Mouse (Mus musculus): ENCODE results near the gene Ndufa11. TPM values are rescaled to one million over a fixed set of nuclear protein-coding genes. Genes with fewer than 3 reads are reported as not detected.

Ndufa11 gene
- total RNA-seq, 2 experiments from 2014 or later = 796 to 811 TPM

DNA sequence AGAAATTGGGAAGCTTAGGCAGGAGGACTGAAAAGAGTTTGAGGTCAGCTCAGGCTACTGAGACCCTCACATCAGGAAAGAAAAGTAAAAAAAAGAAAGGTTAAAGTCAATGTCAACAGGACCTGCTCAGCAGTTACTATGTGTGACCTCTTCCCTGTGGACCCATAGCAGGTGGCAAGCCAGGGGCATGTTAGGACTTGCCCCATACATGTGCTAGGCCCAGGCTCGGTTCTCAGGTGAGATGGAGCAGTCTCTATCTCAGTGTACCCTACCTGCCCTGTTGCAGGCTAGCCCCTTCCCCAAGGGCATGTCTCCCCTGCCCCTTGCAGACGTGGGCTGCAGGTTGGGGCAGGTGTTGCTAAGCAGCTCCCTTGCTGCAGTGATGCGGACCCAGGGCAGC, 7.9 kb upstream of the Ndufa11 start:
- no peak for DNase-seq
- intact Hi-C loops (cut with DNase I) = no loop called here

- DNase-seq = no peak
- intact Hi-C loops (cut with DNase I) = no loop called here
Observed at GRCm38 (mm10) chr17:56715360-56715759, 2.2 kb upstream of the Ndufa11 start.

DNA sequence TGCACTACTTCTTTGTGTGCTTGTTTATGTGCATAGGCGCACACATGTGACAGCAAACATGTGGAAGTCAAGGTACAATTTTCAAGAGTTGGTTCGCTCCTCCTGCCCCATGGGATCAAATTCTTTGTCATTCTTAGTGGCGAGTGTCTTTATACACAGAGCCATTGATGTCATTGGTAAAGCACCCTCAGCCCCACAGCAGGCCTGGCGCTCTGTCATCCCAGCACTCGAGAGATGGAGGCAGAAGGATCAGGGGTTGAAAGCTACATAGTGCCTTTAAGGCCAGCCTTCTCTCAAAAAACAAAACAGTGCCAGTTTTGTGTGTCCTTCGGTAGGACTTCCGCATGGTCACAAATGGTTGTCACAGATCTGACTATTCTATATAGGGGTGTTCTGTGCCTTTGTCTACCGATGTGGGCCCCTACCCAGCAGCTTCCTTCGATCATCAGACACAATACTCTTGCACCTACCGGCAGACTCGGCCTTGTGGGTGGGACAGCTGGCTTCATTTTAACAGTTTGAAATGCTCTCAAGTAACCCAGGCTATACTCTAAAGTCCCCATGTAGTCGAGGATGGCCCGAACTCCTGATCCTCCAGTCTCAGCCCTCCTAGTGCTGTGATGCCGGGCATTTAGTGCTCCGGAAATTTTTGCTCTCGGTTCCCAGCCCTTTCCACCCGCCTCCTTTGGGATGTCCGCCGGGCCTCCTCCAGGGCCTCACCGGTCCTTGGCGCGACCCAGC, 1.5 kb upstream of the Ndufa11 start:
- intact Hi-C loops (cut with DNase I) = no loop called here
- no peak for DNase-seq

- peak; percentile 92 to 96 for DNase-seq
- intact Hi-C loops (cut with DNase I) = no loop called here
Observed at GRCm38 (mm10) chr17:56716655-56717362, 758 bp upstream of the Ndufa11 start.

DNA sequence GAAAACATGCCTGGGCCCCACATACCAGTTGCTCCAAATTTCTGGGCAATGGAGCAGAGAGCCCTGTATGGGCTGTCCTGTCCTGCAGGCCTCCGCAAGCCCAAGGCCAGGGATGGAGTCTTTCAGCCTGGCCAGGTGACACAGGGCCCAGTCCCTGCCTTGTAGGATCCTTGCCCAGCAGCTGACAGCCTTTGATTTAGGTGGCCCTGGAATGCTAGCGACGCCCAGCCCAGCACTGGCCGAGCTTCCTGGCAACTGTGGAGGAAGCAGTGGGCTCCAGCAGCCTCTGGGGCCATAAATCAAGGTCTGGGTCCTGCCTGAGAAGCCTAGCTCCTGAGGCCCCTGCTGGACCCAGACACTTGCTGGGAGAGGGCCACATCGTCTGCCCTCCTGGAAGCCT, 4.9 kb downstream of the Ndufa11 start:
- DNase-seq = no peak
- intact Hi-C loops (cut with DNase I) = no loop called here

- DNase-seq = no peak
- intact Hi-C loops (cut with DNase I) = no loop called here
Observed at GRCm38 (mm10) chr17:56723419-56724161, 6.0 kb downstream of the Ndufa11 start.

DNA sequence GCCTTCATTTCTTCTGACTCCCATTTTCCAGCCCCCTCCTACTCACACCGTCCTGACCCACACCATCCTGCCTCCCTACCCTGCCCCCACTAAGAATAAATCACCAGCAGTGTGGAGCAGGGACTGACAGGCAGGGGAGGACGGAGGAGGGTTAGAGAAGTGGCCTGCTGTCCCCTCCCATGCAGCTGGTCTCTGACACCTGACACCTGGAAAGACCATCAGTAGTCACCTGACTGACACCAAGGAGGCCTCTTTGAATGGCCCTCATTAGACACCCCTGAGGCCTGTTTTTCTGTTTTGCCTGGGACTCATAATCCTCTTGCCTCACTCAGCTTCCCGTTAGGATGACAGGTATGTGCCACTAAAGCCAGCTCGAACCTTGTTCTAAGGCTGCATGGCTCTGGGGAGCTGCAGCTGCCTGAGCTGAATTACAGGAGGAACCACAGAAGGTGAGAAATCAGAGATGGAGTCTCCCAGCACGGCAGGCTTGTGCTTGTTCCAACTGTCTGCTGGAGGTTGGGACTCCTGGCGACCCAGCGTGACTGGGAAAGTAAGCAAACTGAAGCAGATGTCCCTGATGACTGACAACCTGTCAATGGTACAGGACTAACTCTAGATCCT, 9.6 kb downstream of the Ndufa11 start:
- intact Hi-C loops (cut with DNase I) = no loop called here
- DNase-seq = no peak

GRCm38 (mm10) chr17:56727659-56728058, 10.1 kb downstream of the Ndufa11 start:
- no peak for DNase-seq

DNA sequence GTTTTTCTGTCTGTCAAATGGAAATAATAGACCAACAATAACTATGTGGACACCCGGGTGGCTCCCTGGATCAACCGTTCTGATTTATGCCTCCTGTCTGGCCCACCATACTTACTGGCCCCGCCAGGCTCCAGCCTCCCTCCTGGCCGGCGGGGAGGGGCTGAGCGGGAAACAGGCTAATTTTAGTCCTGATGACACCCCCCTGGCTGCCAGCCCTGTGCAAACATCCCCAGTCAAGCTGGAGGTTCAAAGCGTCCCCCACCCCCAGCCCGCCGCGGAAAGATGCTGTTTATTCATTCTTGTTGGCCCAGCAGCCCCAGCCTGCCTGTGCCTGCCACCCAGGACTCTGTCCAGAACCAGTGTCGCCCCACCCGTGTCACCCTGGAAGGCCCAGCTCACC, 10.6 kb downstream of the Ndufa11 start:
- intact Hi-C loops (cut with DNase I) = no loop called here
- DNase-seq = peak in 1 of 2 experiments; percentile 51

More at GRCm38 (mm10) chr17:56727659-56728058, 10.1 kb downstream of the Ndufa11 start:
- intact Hi-C loops (cut with DNase I) = no loop called here

DNA sequence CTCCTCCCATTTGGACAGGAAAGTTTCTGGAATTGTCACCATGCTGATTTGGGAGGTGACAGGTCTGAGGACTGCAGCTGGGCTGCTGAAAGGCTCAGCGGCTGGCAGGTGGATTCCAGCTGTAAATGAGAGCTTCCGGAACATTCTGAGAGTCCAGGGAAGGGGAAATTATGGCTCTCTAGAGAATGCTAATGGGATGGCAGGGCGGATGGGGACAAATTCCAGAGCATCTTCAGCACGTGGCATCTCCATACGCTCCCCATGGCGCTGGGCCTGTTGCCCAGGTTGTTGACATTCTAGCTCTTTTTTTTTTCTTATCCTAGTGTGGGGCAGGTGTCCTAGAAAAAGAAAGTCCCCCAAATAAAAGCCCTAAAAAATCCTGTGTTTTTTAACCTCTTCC, 11.6 kb downstream of the Ndufa11 start:
- intact Hi-C loops (cut with DNase I) = no loop called here
- no peak for DNase-seq

GRCm38 (mm10) chr17:56729656-56730055, 12.1 kb downstream of the Ndufa11 start:
- no peak for DNase-seq
- intact Hi-C loops (cut with DNase I) = no loop called here

DNA sequence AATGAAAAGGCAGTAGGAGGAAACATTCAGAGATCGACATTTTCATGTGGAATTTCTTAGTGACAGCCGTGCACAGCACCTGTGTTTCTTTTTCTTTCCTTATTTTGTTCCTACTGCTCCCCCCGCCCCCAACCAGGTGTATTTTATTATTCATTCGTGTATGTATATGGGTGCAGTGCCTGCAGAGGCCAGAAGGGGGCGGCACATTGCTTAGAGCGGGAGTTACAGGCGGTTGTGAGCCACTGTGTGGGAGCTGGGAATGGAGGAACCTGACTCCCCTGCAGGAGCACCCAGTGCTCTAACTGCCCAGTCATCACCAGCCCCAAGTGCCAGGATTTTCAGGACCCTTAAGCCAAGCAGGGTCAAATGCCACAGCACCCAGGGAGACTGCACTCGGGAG, 19.0 kb downstream of the Ndufa11 start:
- DNase-seq = no peak
- intact Hi-C loops (cut with DNase I) = no loop called here

DNA sequence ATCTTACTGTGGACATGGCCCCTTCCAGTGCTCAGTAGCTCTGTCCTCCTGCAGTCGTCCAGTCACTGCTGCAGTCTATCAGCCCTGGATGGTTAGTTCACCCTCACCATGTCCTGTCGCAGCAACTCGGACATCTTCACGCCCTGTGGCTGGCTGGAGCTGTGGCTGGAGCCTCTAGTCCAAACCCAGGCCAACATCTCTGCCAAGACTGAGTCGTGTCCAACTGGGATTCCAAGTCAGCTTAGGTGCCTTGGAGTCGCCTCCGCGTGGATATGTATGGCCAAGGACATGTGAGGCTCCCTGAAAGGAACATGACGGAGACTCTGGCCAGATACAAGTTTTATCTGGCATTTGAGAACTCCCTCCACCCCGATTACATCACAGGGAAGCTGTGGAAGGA, 20.7 kb downstream of the Ndufa11 start:
- intact Hi-C loops (cut with DNase I) = no loop called here

DNA sequence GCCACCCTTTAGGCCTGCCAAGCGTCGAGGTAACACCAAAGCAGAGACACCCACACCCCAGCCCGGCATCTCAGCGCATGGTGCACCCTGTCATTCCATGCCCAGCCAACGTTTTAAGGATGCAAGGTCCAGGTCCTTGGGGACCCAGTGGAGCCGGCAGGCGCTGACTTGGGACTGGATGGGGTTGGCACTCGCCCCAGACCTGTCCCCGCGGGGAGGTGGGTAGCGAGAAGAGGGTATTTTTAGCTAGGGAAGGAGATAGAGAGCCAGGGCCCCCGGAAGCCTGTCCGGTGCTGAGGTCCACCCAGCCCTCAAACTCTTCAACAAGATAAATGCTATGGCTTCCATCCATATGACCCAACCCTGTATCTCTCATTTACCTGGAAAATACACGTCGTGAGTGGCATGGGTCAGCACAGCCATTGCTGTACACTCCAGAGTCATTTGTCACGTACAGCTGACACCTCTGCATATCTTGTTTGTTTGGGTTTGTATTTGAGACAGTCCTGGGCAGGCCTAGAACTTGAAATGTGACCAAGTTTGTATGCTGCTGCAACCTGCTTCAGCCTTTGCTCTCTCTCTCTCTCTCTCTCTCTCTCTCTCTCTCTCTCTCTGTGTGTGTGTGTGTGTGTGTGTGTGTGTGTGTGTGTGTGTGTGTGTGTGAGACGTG, 22.7 kb downstream of the Ndufa11 start:
- DNase-seq = peak in 1 of 2 experiments; percentile 67
- intact Hi-C loops (cut with DNase I) = no loop called here

More for the DNA sequence above, 20.7 kb downstream of the Ndufa11 start:
- DNase-seq = no peak

DNA sequence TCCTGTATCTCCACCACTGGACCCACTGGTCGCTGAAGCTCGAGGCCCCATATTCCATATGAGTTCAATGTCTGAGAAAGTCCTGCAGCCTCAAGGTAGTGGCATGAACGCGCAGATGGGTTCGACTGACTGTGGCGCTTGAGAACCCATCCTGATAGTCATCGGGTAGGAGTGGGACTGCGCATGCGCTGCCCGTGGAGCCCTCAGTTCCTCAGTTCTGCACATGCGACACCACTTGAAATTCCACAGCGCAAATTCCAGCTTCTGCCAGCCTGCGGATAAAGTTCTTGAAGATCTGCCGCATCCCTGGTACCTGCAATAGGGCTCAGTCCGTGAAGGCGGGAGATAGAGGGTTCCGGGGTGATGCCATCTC, 23.2 kb downstream of the Ndufa11 start:
- DNase-seq = no peak
- intact Hi-C loops (cut with DNase I) = no loop called here

GRCm38 (mm10) chr17:56744173-56744572, 26.6 kb downstream of the Ndufa11 start:
- intact Hi-C loops (cut with DNase I) = no loop called here

GRCm38 (mm10) chr17:56751404-56752072, 34.0 kb downstream of the Ndufa11 start:
- DNase-seq = peak; percentile 49 to 58
- intact Hi-C loops (cut with DNase I) = no loop called here

More at GRCm38 (mm10) chr17:56744173-56744572, 26.6 kb downstream of the Ndufa11 start:
- DNase-seq = no peak

DNA sequence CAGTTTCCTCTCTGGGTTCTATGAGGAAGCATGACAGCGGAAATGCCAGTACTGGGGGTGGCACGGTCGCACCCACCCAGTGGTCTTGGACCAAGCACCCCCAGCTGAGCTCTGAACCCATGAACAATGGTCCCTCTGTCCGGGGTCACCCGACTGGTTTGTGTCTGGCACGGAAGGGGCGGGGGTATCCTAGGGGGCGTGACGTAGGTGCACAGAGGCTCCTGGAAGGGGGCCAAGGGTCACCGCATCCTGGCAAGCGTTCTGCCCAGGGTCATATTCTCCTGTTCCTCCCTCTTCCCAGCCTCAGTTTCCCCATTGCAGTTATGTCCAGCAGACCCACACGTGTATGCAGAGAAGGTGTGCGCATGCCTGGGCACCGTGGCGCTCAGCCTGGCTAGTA, 35.9 kb downstream of the Ndufa11 start:
- no peak for DNase-seq
- intact Hi-C loops (cut with DNase I) = no loop called here

- intact Hi-C loops (cut with DNase I) = loop anchor here (5.0 kb wide), 1 partner anchor 67 kb away; no protein-coding TSS in a partner anchor
- DNase-seq = no peak
Observed at GRCm38 (mm10) chr17:56754271-56755185, 37.0 kb downstream of the Ndufa11 start.

Data from heart, postnatal 14 days (tissue).